Mouse (Mus musculus): ENCODE measurements around the gene Slc9a3r1.

The Slc9a3r1 gene

GRCm38 (mm10) chr11:115162205-115162601, 938 bp upstream of the Slc9a3r1 start:
- no peak for DNase-seq (ENCODE audit: low read depth)

- DNase-seq (ENCODE audit: low read depth) = no peak
Observed at GRCm38 (mm10) chr11:115163568-115164150, 518 bp downstream of the Slc9a3r1 start.

- DNase-seq (ENCODE audit: low read depth) = no peak
Observed at GRCm38 (mm10) chr11:115164341-115164975, 1.3 kb downstream of the Slc9a3r1 start.

GRCm38 (mm10) chr11:115164976-115165374, 1.8 kb downstream of the Slc9a3r1 start:
- no peak for DNase-seq (ENCODE audit: low read depth)

GRCm38 (mm10) chr11:115166776-115167175, 3.6 kb downstream of the Slc9a3r1 start:
- no peak for DNase-seq (ENCODE audit: low read depth)

GRCm38 (mm10) chr11:115167631-115168249, 4.6 kb downstream of the Slc9a3r1 start:
- DNase-seq (ENCODE audit: low read depth) = no peak

- DNase-seq (ENCODE audit: low read depth) = no peak
Observed at GRCm38 (mm10) chr11:115169430-115169829, 6.3 kb downstream of the Slc9a3r1 start.

- DNase-seq (ENCODE audit: low read depth) = no peak
Observed at GRCm38 (mm10) chr11:115171125-115171524, 8.0 kb downstream of the Slc9a3r1 start.

- no peak for DNase-seq (ENCODE audit: low read depth)
Observed at GRCm38 (mm10) chr11:115172825-115173287, 9.7 kb downstream of the Slc9a3r1 start.

- DNase-seq (ENCODE audit: low read depth) = no peak
Observed at GRCm38 (mm10) chr11:115173549-115174339, 10.6 kb downstream of the Slc9a3r1 start.

GRCm38 (mm10) chr11:115176399-115177190, 13.5 kb downstream of the Slc9a3r1 start:
- DNase-seq (ENCODE audit: low read depth) = no peak

- DNase-seq (ENCODE audit: low read depth) = no peak
Observed at GRCm38 (mm10) chr11:115177559-115178195, 14.5 kb downstream of the Slc9a3r1 start.

GRCm38 (mm10) chr11:115178766-115179165, 15.6 kb downstream of the Slc9a3r1 start:
- no peak for DNase-seq (ENCODE audit: low read depth)

- no peak for DNase-seq (ENCODE audit: low read depth)
Observed at GRCm38 (mm10) chr11:115179191-115179590, 16.1 kb downstream of the Slc9a3r1 start.

- DNase-seq (ENCODE audit: low read depth) = no peak
Observed at GRCm38 (mm10) chr11:115179881-115180280, 16.7 kb downstream of the Slc9a3r1 start.

- peak; percentile 67 for DNase-seq (ENCODE audit: low read depth)
Observed at GRCm38 (mm10) chr11:115181913-115182638, 18.9 kb downstream of the Slc9a3r1 start.

- no peak for DNase-seq (ENCODE audit: low read depth)
Observed at GRCm38 (mm10) chr11:115184973-115185372, 21.8 kb downstream of the Slc9a3r1 start.

- DNase-seq (ENCODE audit: low read depth) = peak; percentile 97
Observed at GRCm38 (mm10) chr11:115187224-115187639, 24.1 kb downstream of the Slc9a3r1 start, which contains the start of gene Tmem104. Tmem104 (plus strand) TSS chr11:115187487.

- DNase-seq (ENCODE audit: low read depth) = no peak
Observed at GRCm38 (mm10) chr11:115187693-115188092, 24.6 kb downstream of the Slc9a3r1 start, which contains the start of gene Nat9. Nat9 (minus strand) TSS chr11:115187859.

GRCm38 (mm10) chr11:115188539-115189231, 25.5 kb downstream of the Slc9a3r1 start:
- no peak for DNase-seq (ENCODE audit: low read depth)
